Mouse (Mus musculus) embryo, embryonic 10 days (tissue): ENCODE measurements around the gene Col19a1.
A peak's percentile ranks its signal among the peaks of the same experiment; 100 is the strongest.

Experiments
- DNase-seq: peaks from one replicate; pipeline ENCODE4 v3.0.0-alpha.2; 2015; ENCODE audit warnings: low spot score

The Col19a1 gene

DNA sequence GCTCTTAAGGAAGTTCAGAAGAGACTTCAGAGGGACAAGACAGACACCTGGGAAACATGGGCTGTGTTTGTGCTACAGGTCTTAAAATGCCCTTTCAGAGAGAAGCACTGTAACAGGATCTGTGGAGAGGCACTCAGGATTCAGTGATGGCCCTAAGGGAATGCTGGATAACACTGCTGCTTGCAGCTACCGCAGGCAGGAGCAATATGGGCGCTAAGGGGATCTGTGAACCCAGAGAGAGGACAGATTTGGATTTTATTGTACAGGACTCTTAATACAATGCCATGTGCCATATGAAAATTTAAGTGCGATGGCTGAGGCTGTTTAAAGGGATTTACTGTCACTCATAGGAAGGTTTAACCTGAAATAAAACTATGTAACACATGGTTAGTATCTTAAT is 270.8 kb downstream of the Col19a1 start:
- DNase-seq = no peak

DNA sequence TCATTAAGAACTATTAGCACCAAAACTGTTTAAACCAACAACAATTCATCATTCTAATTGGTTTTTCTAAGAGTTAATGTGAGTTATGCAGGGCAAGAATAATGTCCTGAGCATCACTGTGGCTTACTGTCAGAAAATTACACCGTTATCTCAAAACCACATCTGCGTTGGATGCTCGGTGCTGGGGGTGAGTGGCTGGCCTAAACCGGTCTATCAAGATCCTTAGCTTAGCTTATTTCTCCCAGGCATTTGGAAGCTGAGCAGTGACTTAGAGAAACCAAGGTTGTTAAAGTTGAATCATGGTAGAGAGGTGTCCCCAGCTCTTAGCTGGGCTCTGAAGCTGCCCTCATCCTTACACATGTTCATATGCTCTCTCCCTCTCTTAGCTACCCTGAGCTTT is 276.4 kb downstream of the Col19a1 start:
- no peak for DNase-seq

DNA sequence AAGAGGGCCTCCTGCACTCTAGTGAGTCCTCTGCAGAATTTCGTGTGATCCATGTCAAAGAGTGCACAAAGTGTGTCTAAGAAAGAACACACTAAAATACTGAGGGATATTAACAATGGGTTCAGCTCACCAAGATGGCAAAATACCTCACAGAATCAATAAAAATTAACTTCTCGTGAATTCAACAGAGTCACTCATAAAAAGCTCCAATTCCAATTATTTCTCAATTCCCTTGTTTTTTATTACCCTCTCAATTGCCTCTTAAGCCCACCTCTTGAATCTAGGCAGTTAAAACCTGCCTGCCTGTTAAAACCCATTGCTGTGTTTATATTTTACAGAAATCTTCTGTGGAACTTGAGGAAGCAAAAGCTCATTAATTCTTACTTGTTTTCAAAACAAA is 277.1 kb downstream of the Col19a1 start:
- no peak for DNase-seq

DNA sequence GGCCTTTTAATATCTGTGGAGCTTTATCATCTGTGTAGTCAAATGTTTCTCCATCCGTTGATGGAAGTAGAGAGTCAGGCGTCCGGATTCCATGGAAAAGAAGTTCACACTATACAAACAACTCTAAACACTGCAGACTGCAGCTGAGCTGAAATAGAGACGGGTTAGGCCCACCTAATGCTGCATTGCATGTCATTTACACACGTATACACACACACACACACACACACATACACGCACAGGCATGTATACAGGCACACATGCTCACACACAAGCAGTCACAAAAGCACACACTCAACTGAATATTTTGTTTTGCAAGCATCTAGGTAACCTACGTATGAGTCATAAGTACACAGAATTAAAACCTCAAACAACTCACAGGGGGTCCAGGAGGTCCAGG is 284.2 kb downstream of the Col19a1 start:
- DNase-seq = no peak

- DNase-seq = peak; percentile 82
Measured at GRCm38 (mm10) chr1:24302674-24303073, 284.6 kb downstream of the Col19a1 start.

- DNase-seq = no peak
Measured at GRCm38 (mm10) chr1:24300700-24301099, 286.6 kb downstream of the Col19a1 start.

DNA sequence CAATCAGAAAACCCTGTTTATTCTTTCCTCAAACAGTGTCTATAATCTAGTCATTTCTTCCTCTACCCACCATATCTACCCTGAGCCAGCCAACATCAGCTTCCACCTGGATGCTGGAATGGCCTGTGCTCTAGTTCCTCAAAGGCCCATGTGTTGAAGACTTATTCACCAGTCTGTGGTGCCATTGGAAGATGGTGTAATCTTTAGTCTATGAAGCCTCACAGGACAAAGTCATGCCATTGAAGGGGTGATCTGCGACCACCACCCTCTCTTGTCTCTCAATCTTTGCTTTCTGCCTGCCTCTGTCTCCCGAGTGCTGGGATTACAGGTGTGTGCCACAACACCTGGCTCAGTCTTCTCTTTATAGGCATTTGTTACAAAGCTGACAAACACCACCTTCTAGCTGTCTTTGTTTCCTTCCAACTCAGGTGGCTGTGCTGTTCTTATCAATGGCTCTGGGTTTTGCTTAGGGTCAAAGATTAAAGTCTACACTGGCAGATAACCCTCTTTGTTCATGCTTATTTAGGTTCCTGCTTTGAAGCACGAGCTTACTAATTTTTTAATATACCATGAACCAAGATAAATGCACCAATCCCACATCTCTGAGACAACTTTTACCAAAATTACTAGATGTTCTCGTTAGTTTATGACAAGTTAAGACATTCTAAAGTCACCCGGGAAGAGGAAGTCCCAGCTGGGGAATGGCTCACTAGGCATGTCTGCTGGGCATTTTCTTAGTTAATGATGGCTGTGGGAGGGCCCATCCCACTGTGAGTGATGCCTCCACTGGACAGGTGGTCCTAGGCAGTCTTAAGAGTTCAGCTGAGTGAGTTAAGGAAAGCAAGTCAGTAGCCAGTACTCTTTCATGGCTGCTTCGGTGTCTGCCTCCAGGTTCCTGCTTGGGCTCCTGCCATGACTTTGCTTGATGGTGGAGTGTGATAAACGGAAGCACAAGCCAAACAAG is 292.0 kb downstream of the Col19a1 start:
- DNase-seq = no peak

- no peak for DNase-seq
Measured at GRCm38 (mm10) chr1:24292515-24292914, 294.8 kb downstream of the Col19a1 start.

- DNase-seq = peak; percentile 41
Measured at GRCm38 (mm10) chr1:24286360-24286759, 300.9 kb downstream of the Col19a1 start.

DNA sequence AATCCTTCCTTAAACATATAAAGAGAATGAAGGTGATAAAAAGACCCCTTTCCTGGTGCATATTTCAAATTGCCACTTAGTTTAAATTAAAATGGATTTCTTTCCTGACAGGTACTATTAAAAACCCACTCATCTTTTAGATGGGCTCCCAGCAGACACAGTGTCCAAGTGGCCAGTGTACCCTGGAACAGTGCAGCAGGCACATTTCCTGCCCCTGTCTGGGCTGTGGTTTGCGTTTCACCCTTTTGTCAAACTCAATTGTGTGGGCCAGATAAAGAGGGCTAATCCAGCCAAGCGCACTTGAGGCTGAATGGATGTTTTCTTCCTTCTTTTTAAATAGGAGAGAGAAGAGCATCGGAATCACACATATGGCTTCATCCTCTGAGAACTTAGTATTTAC is 320.2 kb downstream of the Col19a1 start:
- DNase-seq = peak; percentile 19

GRCm38 (mm10) chr1:24261181-24261580 is 326.1 kb downstream of the Col19a1 start:
- DNase-seq = no peak

DNA sequence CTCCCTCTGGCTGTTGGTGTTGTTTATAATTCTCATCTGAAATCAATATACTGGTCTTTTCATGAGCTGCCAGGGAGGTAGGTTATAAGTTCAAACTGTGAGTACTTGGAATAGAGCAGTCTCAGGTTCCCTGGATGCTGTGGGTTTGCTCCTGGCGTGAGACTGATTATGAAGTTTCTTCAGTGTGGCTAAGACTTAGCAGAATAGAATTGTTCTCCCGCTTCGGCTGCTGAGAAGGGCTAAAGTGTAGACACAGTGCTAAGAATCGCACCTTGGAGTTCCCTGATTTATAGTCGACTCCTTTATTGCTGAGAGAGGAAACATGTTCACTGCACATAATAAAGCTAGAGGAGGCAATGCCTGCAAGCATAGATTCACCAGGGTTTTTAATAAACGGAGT is 327.9 kb downstream of the Col19a1 start:
- no peak for DNase-seq

DNA sequence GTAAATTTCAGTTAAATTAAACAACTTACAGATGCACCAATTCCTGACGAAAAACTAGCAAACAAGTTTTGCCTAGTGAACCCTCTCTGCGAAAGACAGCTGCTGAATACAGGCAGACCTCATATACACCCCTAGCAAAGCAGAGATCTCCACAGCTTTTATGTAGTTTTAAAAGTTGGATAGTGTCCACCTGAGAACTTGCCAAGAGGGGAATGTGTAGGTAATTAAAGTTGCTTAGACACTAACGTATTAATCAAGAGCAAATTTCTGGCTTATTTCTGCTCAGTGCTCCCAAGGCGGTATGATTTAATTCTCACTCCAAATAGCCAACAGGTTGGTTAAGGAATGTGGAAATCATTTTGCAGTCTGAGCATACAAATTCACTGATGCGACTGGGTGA is 329.3 kb downstream of the Col19a1 start:
- no peak for DNase-seq

GRCm38 (mm10) chr1:24249105-24249664 is 338.1 kb downstream of the Col19a1 start:
- DNase-seq = peak; percentile 77

DNA sequence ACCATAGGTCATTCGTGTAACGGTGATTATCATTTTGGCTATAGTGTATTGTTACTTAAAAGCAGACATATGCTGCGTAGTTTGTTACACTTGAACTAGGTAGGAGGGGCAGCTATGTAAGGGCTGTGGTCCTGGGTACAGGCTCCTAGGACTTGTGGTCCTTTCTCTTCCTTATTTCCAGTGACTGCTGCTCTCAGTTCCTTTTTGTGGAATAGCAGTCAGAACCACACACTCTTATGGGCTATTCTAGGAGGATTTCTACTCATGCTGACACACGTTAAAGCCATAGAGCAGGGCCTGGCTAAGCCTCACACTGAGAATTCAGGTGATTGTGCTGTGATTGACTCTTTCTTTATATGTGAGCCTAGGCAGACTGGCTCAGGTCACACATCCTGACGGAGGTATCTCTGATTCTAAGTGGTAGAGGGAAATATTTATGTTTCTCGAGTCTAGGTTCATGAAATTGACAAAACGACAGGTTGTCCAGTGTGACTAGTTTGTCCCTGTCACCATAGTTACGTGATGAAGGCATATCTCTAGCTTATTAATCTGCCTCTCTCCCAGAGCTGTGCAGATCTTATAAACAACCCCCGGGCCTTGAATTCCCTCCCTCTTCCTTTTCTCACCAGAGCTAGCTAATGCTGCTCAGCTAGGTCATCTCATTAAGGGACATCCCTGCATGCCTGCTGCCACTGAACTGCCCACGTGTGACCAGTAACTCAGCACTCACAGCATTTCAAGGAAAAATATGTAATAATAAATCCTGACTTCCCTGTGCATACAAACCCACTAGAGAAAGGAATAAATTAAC is 338.8 kb downstream of the Col19a1 start:
- DNase-seq = no peak

GRCm38 (mm10) chr1:24245700-24246375 is 341.4 kb downstream of the Col19a1 start:
- no peak for DNase-seq

DNA sequence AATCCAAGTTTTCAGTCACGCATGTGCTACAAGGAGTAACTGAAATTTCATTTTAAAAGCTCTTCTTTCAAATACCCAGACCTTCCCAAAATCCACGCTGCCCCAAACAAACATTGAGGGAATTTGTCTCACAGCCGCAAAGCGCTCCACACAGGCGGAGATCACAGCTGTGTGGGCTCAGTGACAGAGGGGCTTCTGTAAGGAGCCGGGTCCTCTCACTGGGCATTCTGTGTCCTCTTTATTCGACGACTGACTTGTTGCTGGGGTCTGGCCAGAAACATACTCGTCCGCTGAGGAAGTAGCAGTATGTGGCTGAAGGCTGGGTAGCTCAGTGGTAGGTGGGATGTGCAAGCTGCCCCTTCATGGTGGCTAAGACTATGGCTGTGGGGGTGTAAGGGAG is 342.3 kb downstream of the Col19a1 start:
- no peak for DNase-seq

DNA sequence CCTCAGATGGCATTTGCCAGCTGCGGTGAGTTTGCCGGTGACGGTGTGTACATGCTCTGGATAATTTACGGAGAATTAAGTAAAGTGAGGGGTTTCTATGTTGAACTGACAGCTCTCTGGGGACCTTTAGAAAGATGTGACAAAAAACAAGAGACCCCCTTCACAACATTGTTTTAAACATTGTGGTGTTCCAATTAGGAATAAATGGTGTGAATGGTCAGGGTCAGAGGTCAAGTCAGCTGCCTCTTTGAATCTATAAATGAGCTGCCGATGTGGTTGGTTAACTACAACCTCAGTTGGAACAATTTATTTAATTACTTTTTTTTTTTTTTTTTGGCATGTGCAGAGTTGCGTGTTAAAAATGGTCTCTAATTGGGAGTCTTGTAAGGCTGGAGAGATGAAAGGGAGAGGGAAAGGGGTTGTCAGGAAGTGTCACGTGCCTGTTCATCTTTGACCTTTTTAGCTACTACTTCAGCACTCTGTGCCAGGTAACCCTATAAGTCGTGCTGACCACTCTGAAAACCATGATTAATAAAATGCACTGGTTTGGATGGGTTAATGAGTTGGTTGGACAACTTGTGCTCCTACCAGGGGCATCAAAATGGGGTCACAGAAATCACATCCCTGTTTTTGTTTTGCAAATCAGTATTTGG is 347.1 kb downstream of the Col19a1 start:
- peak; percentile 39 for DNase-seq

- DNase-seq = no peak
Measured at GRCm38 (mm10) chr1:24236330-24236729, 350.9 kb downstream of the Col19a1 start.

- DNase-seq = no peak
Measured at GRCm38 (mm10) chr1:24231504-24232270, 355.6 kb downstream of the Col19a1 start.

DNA sequence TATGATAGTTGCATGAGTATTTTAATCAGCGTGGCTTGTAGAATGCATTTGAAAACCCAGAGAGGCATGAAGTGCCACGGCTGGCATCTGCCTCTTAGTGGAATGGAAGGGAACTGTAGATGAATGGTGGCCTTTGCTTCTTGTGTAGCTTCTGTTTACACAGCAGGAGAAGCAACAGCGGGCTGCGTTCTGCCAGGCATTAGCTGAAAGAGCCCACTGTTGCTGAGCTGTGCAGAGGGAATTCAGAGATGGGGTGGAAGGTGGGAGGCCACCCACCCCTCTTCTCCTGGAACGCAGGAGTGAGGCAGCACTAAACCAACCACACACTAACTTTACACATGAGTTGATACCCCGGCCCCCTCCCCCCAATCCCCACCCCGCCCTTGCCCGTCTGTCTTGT is 356.8 kb downstream of the Col19a1 start:
- DNase-seq = peak; percentile 48
